Mouse (Mus musculus) hindbrain, embryonic 15.5 days (tissue): ENCODE measurements at regions not wholly inside any gene's neighbourhood (a gene's known extent, or its start where the extent isn't known, plus 50 kb on each side); places are given as distances from the start of the nearest gene placed in this dataset.
"Not testable (repeated sequence)": the region's sequence is repeated elsewhere in the genome, so short reads cannot be mapped to it uniquely, and the experiment has no call there.

ENCODE experiments used
- ATAC-seq: fragments of 200-750 bp; cut with Nextera tagmentation; 2 replicates; pipeline ENCODE4 v1.8.0; 2017; ENCODE audit warnings: low read depth, moderate number of reproducible peaks, moderate TSS enrichment; ENCODE audit not compliant: low FRiP score
- H3K27ac ChIP-seq: fragments of 300-500 bp; sonication (generic); replicated peaks from 2 replicates; pipeline ENCODE4 v1.5.1; 2015; ENCODE audit warnings: mild to moderate bottlenecking, inconsistent platforms
- H3K27me3 ChIP-seq: fragments of 300-500 bp; sonication (generic); 2 replicates; pipeline ENCODE4 v1.6.1; 2015; ENCODE audit warnings: control low read depth, inconsistent platforms
- H3K36me3 ChIP-seq: fragments of 300-500 bp; sonication (generic); 2 replicates; pipeline ENCODE4 v1.6.1; 2015; ENCODE audit warnings: control low read depth, inconsistent platforms
- H3K4me1 ChIP-seq: fragments of 300-500 bp; sonication (generic); replicated peaks from 2 replicates; pipeline ENCODE4 v1.6.1; 2015; ENCODE audit warnings: control low read depth, inconsistent platforms
- H3K4me2 ChIP-seq: fragments of 300-500 bp; sonication (generic); 2 replicates; pipeline ENCODE4 v1.6.1; 2015; ENCODE audit warnings: moderate library complexity, mild to moderate bottlenecking, inconsistent platforms
- H3K4me3 ChIP-seq: fragments of 300-500 bp; sonication (generic); 2 replicates; pipeline ENCODE4 v1.5.1; 2015; ENCODE audit warnings: mild to moderate bottlenecking, inconsistent platforms
- H3K9ac ChIP-seq: fragments of 300-500 bp; sonication (generic); 2 replicates; pipeline ENCODE4 v1.6.1; 2015; ENCODE audit warnings: inconsistent platforms
- H3K9me3 ChIP-seq: fragments of 300-500 bp; sonication (generic); 2 replicates; pipeline ENCODE4 v1.6.1; 2016; ENCODE audit warnings: control low read depth, inconsistent platforms
- WGBS: fragments of 180-500 bp; shearing (Covaris S2); methylation state at CpG from one replicate; pipeline ENCODE4 v1.1.7; 2015; 5-methylcytosine and 5-hydroxymethylcytosine counted together

DNA sequence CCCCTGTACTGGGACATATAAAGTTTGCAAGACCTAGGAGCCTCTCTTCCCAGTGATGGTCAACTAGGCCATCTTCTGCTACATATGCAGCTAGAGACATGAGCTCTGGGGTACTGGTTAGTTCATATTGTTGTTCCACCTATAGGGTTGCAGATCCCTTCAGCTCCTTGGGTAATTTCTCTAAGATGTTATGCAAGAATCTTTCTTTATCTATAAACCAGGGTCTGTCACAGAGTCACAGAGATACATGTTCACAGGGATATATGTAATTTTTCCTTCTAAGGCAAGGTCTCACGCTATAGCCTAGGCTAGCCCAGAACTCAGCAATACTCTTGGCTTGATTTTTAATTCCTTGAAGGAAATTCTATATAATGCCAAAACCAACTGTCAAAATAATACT, 56.9 kb downstream of the Zfp36l1 start:
- H3K4me2 ChIP-seq, H3K36me3 ChIP-seq, H3K27ac ChIP-seq, H3K27me3 ChIP-seq, H3K9me3 ChIP-seq, H3K9ac ChIP-seq, ATAC-seq, H3K4me3 ChIP-seq, H3K4me1 ChIP-seq: not testable (repeated sequence)
- 98% methylated on average over 1 of the region's 1 CpGs for WGBS

- Histone ChIP-seq H3K27ac (no peak overlapping the region), H3K4me2 (no peak overlapping the region), H3K9ac (no peak overlapping the region), H3K36me3 (no peaks in the 10 kb centered on the region), H3K4me3 (no peak overlapping the region), H3K9me3 (no peaks in the 10 kb centered on the region), H3K27me3 (no peaks in the 10 kb centered on the region), H3K4me1 (peaks cover 3% of the 10 kb centered on the region)
- ATAC-seq = no peak
- WGBS = 49% methylated on average over 2 of the region's 2 CpGs
Observed at GRCm38 (mm10) chr12:80055394-80055793, 57.4 kb downstream of the Zfp36l1 start.

GRCm38 (mm10) chr12:80054655-80055037, 58.2 kb downstream of the Zfp36l1 start:
- Histone ChIP-seq H3K4me3 (no peak overlapping the region), H3K27ac (no peak overlapping the region), H3K4me2 (no peak overlapping the region), H3K9ac (no peak overlapping the region), H3K9me3 (no peaks in the 10 kb centered on the region), H3K4me1 (no peaks in the 10 kb centered on the region), H3K36me3 (no peaks in the 10 kb centered on the region), H3K27me3 (no peaks in the 10 kb centered on the region)
- no peak for ATAC-seq
- WGBS = 88% methylated on average over 3 of the region's 3 CpGs

DNA sequence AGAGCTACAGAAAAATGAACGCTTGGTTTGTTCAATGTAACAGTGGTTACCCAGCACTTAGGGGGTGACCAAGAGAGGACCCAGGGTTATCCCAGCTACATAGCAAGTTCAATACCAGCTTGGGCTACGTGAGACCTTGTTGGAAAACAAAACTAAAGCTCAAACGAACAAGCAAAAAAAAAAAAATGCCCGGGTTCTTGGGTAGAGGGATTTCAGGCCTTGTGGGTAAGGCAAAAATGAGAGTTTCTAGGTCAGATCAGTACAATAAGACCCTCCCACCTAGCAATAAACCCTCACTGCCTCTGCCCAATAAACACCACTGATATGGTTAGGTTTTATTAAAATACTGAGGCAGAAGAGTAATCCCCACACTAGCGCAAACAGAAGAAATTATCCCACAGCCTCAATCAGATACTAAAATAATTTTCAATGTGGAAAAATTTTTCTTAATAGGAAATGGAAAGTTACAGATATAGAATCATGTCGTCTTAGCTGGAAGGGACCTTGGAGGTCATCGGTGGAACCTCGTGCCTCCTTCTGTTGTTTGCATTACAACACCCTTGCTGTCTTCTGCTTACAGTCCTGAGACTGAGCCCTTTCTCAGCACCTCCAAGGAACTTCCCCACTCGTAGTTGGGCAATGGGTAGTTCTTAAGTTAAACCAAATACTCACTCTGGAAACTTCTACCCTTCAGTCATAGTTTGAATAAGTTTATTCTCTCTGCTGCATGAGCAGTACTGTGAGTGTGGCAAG, 58.7 kb downstream of the Zfp36l1 start:
- Histone ChIP-seq H3K36me3 (no peaks in the 10 kb centered on the region), H3K27ac (no peak overlapping the region), H3K4me1 (no peaks in the 10 kb centered on the region), H3K9ac (no peak overlapping the region), H3K27me3 (no peaks in the 10 kb centered on the region), H3K4me2 (no peak overlapping the region), H3K4me3 (no peak overlapping the region), H3K9me3 (no peaks in the 10 kb centered on the region)
- ATAC-seq = no peak
- 88% methylated on average over 9 of the region's 9 CpGs for WGBS

GRCm38 (mm10) chr12:80048215-80048979, 64.4 kb downstream of the Zfp36l1 start:
- H3K4me2 ChIP-seq = no peak overlapping the region
- H3K27me3 ChIP-seq = no peaks in the 10 kb centered on the region
- no peak for ATAC-seq
- H3K4me3 ChIP-seq = no peak overlapping the region
- no peaks in the 10 kb centered on the region for H3K36me3 ChIP-seq
- no peak overlapping the region for H3K9ac ChIP-seq
- no peaks in the 10 kb centered on the region for H3K9me3 ChIP-seq
- 85% methylated on average over 4 of the region's 4 CpGs for WGBS
- H3K27ac ChIP-seq = no peak overlapping the region
- no peaks in the 10 kb centered on the region for H3K4me1 ChIP-seq

GRCm38 (mm10) chr12:80046625-80047303, 66.0 kb downstream of the Zfp36l1 start:
- Histone ChIP-seq H3K4me2 (no peak overlapping the region), H3K9ac (no peak overlapping the region), H3K27ac (no peak overlapping the region), H3K27me3 (no peaks in the 10 kb centered on the region), H3K4me1 (no peaks in the 10 kb centered on the region), H3K4me3 (no peak overlapping the region), H3K36me3 (no peaks in the 10 kb centered on the region), H3K9me3 (no peaks in the 10 kb centered on the region)
- ATAC-seq = no peak
- WGBS = 74% methylated on average over 6 of the region's 6 CpGs

GRCm38 (mm10) chr12:80041510-80042324, 71.1 kb downstream of the Zfp36l1 start:
- Histone ChIP-seq H3K4me1 (no peaks in the 10 kb centered on the region), H3K9me3 (no peaks in the 10 kb centered on the region), H3K9ac (no peak overlapping the region), H3K27me3 (no peaks in the 10 kb centered on the region), H3K4me3 (no peak overlapping the region), H3K36me3 (no peaks in the 10 kb centered on the region), H3K27ac (no peak overlapping the region), H3K4me2 (no peak overlapping the region)
- 89% methylated on average over 11 of the region's 11 CpGs for WGBS
- ATAC-seq = no peak

GRCm38 (mm10) chr12:80041012-80041411, 71.8 kb downstream of the Zfp36l1 start:
- no peak overlapping the region for H3K27ac ChIP-seq
- 85% methylated on average over 6 of the region's 6 CpGs for WGBS
- H3K36me3 ChIP-seq = no peaks in the 10 kb centered on the region
- no peaks in the 10 kb centered on the region for H3K27me3 ChIP-seq
- no peaks in the 10 kb centered on the region for H3K4me1 ChIP-seq
- H3K9ac ChIP-seq = no peak overlapping the region
- H3K9me3 ChIP-seq = no peaks in the 10 kb centered on the region
- H3K4me2 ChIP-seq = no peak overlapping the region
- no peak overlapping the region for H3K4me3 ChIP-seq
- ATAC-seq = no peak

DNA sequence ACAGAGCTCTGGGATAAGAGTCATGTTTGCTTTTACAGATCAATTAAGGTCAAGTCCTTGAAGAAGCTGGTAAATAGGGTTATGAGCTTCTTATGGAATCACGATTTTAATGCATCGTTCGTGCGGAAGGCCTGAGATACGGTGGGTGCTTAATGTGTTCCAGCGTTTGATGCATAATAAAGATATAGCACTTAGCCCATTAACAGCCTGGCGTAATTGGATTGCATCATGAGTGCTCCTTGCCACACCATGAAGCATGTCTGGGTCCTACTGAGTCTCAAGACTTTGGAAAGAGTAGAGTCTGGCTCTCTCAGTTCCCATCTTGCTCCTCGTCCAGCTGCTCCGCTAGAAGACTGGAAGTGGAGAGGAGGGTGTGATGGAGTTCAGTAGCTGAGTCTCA, 72.6 kb downstream of the Zfp36l1 start:
- no peak overlapping the region for H3K4me2 ChIP-seq
- H3K27me3 ChIP-seq = no peaks in the 10 kb centered on the region
- no peak for ATAC-seq
- H3K36me3 ChIP-seq = no peaks in the 10 kb centered on the region
- no peak overlapping the region for H3K27ac ChIP-seq
- H3K9me3 ChIP-seq = no peaks in the 10 kb centered on the region
- WGBS = 88% methylated on average over 9 of the region's 9 CpGs
- H3K4me1 ChIP-seq = no peaks in the 10 kb centered on the region
- H3K4me3 ChIP-seq = no peak overlapping the region
- no peak overlapping the region for H3K9ac ChIP-seq

DNA sequence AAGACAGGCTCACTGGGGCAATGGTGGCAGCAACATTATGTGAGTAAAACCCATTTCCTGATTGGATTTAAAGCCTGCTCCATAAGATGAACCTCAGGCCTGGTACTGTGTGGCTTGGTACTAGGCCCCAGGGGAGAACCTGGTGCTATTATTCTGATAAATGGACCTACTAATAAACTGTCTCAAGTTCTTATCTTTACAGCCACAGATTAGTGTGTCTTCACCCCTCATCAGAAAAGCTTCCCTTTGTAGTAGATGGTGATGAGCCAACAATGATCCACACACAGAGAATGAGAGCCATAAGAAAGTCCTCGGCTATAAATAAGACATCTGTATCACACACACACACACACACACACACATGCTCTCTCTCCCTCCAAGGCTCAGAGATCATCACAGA, 73.7 kb downstream of the Zfp36l1 start:
- 88% methylated on average over 1 of the region's 1 CpGs for WGBS
- H3K27ac ChIP-seq = no peak overlapping the region
- no peaks in the 10 kb centered on the region for H3K27me3 ChIP-seq
- ATAC-seq = no peak
- no peak overlapping the region for H3K4me2 ChIP-seq
- H3K4me1 ChIP-seq = no peaks in the 10 kb centered on the region
- H3K9me3 ChIP-seq = no peaks in the 10 kb centered on the region
- H3K36me3 ChIP-seq = no peaks in the 10 kb centered on the region
- no peak overlapping the region for H3K9ac ChIP-seq
- H3K4me3 ChIP-seq = no peak overlapping the region

DNA sequence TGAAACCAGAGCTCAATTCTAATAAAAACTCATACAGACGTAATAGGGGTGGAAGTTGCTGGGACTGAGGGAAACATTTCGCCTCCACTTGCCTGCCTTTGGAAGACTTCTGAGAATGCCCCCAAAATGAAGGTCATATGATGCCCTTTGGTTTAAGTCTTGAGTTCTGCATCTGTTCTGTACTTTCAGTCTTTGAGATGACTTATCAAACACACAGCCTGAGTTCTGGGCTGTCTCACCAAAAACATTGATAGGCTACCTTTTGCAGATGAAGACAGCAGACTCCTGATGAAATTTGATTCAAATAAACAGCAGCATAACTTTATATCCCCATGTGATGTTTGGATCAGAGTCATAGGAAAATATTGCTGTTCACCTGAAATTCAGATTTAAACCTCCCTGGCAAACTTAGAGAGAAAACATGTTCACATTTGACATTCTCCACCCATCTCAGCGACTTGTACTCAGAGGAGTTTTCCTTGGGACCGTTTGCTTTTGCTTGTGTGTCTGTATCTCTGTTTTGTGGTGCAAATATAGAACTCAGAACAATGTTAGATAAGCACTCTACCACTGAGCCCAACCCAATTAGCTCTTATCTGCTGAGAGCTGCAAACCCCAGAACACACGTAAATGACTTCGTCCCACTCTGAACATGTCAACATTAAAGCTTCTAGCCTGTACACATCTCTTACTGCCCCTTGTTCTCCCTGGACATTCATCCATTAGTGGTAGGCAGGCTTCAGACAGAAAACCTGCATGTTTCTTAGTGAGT, 77.1 kb downstream of the Zfp36l1 start:
- Histone ChIP-seq H3K27me3 (no peaks in the 10 kb centered on the region), H3K4me1 (no peaks in the 10 kb centered on the region), H3K9me3 (no peaks in the 10 kb centered on the region), H3K9ac (no peak overlapping the region), H3K36me3 (no peaks in the 10 kb centered on the region), H3K4me3 (no peak overlapping the region), H3K27ac (no peak overlapping the region), H3K4me2 (no peak overlapping the region)
- WGBS = 84% methylated on average over 6 of the region's 6 CpGs
- ATAC-seq = no peak
